Comparison of ENCODE assay signal across 17 mouse cellular contexts in genomic region chr5:80855034-80855433, GRCm38 (mm10).
"Had no signal": no experiment of that assay in that cellular context is flagged by ENCODE, and none has a peak within 500 bp of the region (broad histone marks: within the 10 kb centered on the region; RNA-seq: fewer than 3 reads in every experiment).

No protein-coding gene starts in this region.

- H3K4me1 ChIP-seq: limb, embryonic 12.5 days; liver, embryonic 13.5 days; lung, embryonic 15.5 days; midbrain, embryonic 10.5 days; midbrain, embryonic 15.5 days had no signal

- ATAC-seq: intestine, postnatal 0 days; liver, postnatal 0 days; midbrain, embryonic 15.5 days had no signal

- H3K4me2 ChIP-seq: limb, embryonic 12.5 days; liver, embryonic 13.5 days; lung, embryonic 15.5 days; midbrain, embryonic 15.5 days had no signal

- H3K9me3 ChIP-seq: limb, embryonic 12.5 days; liver, embryonic 13.5 days; lung, embryonic 15.5 days; midbrain, embryonic 10.5 days; midbrain, embryonic 15.5 days had no signal

- H3K36me3 ChIP-seq: limb, embryonic 12.5 days; liver, embryonic 13.5 days; lung, embryonic 15.5 days; midbrain, embryonic 10.5 days; midbrain, embryonic 15.5 days had no signal

- H3K27ac ChIP-seq: limb, embryonic 12.5 days; liver, embryonic 13.5 days; lung, embryonic 15.5 days; midbrain, embryonic 10.5 days; midbrain, embryonic 15.5 days had no signal

- H3K4me3 ChIP-seq: limb, embryonic 12.5 days; liver, embryonic 13.5 days; lung, embryonic 15.5 days; midbrain, embryonic 10.5 days; midbrain, embryonic 15.5 days had no signal

- DNase-seq: kidney, adult 8-10 months; kidney, postnatal 25 days; layer of hippocampus, postnatal 36 days; liver; liver, embryonic 13.5 days; liver, postnatal 0 days; lung, postnatal 14 days; retina, postnatal 1 day; right cerebral cortex, postnatal 4 days; spleen, adult 18-20 months; thymus, adult 18-20 months; thymus, postnatal 14 days had no signal

- H3K9ac ChIP-seq: limb, embryonic 12.5 days; liver, embryonic 13.5 days; liver, postnatal 0 days; lung, embryonic 15.5 days; midbrain, embryonic 15.5 days had no signal

- H3K27me3 ChIP-seq: limb, embryonic 12.5 days; liver, embryonic 13.5 days; lung, embryonic 15.5 days; midbrain, embryonic 15.5 days had no signal
